8 mouse cellular contexts compared by ENCODE assay signal in the genomic region with DNA sequence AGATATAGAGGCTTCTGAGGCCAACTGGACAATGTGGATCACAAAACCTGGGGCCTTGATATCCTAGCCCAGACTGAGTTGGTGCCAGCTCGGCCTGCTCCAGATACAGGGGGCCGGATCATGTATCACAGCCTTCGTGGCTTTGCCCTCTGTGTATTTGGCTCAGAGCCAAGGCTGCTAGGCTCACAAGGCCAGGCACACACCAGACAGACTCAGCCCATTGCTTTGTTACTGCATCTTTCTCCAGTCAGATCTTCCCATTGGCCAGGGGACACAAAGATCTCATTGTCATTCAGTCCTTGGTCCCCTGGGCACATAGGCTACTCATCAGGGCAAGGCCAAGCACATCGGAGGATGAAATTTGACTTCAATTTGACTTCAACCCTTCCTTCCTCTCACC. TPM values are rescaled to one million over a fixed set of nuclear protein-coding genes. Genes with fewer than 3 reads are reported as not detected.
A peak's percentile ranks its signal among the peaks of the same experiment; 100 is the strongest.
DNase-seq lines count a peak whose midpoint lies in the region; ATAC-seq lines count a peak whose summit lies in the region.
"Had no signal": no experiment of that assay in that cellular context is flagged by ENCODE, and none has a peak within 500 bp of the region (broad histone marks: within the 10 kb centered on the region; RNA-seq: fewer than 3 reads in every experiment).

No protein-coding gene starts in this region.

- no peaks in the 10 kb centered on the region for H3K27me3 ChIP-seq in forebrain, embryonic 15.5 days
- no peaks in the 10 kb centered on the region; the same call in 1 of the 2 replicates for H3K27me3 ChIP-seq in limb, embryonic 12.5 days
- no peaks in the 10 kb centered on the region for H3K27me3 ChIP-seq in stomach, embryonic 16.5 days (ENCODE audit: control insufficient read depth, insufficient read depth, low read length)

- no peak overlapping the region for H3K4me3 ChIP-seq in forebrain, embryonic 15.5 days
- no peak overlapping the region for H3K4me3 ChIP-seq in limb, embryonic 12.5 days (replicated peaks)
- no peak overlapping the region for H3K4me3 ChIP-seq in stomach, embryonic 16.5 days (replicated peaks; ENCODE audit: low read length)
- H3K4me3 ChIP-seq: megakaryocyte, embryonic 14.5 days had no signal

- H3K9me3 ChIP-seq in forebrain, embryonic 15.5 days: no peaks in the 10 kb centered on the region
- no peaks in the 10 kb centered on the region for H3K9me3 ChIP-seq in limb, embryonic 12.5 days
- H3K9me3 ChIP-seq in stomach, embryonic 16.5 days (replicated peaks; ENCODE audit: control insufficient read depth, low read length): no peaks in the 10 kb centered on the region
- H3K9me3 ChIP-seq: megakaryocyte, embryonic 14.5 days had no signal

- H3K4me2 ChIP-seq in forebrain, embryonic 15.5 days (replicated peaks): no peak overlapping the region
- no peak overlapping the region for H3K4me2 ChIP-seq in limb, embryonic 12.5 days
- no peak overlapping the region for H3K4me2 ChIP-seq in stomach, embryonic 16.5 days (ENCODE audit: low read depth, low read length)

- WGBS in forebrain, embryonic 15.5 days: 9% methylated on average over 4 of the region's 4 CpGs
- WGBS in limb, embryonic 12.5 days: 30% methylated on average over 4 of the region's 4 CpGs
- WGBS in stomach, embryonic 16.5 days: 25% methylated on average over 4 of the region's 4 CpGs

- peaks cover 38% of the 10 kb centered on the region for H3K4me1 ChIP-seq in forebrain, embryonic 15.5 days
- peaks cover 62% of the 10 kb centered on the region for H3K4me1 ChIP-seq in limb, embryonic 12.5 days (replicated peaks)
- H3K4me1 ChIP-seq in stomach, embryonic 16.5 days (ENCODE audit: control insufficient read depth, insufficient read depth, low read length): peaks cover 35% of the 10 kb centered on the region

- no peak overlapping the region for H3K9ac ChIP-seq in forebrain, embryonic 15.5 days (replicated peaks)
- no peak overlapping the region for H3K9ac ChIP-seq in limb, embryonic 12.5 days (replicated peaks)
- 0 out of 2 replicates have a peak overlapping the region, but pooled peaks have one; percentile 4 for H3K9ac ChIP-seq in stomach, embryonic 16.5 days (ENCODE audit: low read length)

- ATAC-seq in cerebellum, adult (ENCODE audit: insufficient number of reproducible peaks, low FRiP score, low TSS enrichment): 0 out of 2 replicates have a peak, but pooled peaks have one; percentile 10
- peak; percentile 41; the same call in 1 of the 2 replicates for ATAC-seq in forebrain, embryonic 15.5 days (replicated peaks)
- 0 out of 2 replicates have a peak, but pooled peaks have one; percentile 35 for ATAC-seq in limb, embryonic 12.5 days (ENCODE audit: insufficient number of reproducible peaks, insufficient read depth, low FRiP score, low TSS enrichment, low read depth)
- 0 out of 2 replicates have a peak, but pooled peaks have one; percentile 23 for ATAC-seq in stomach, embryonic 16.5 days (ENCODE audit: insufficient read depth, low FRiP score)

- DNase-seq in ovary, adult 18-20 months (ENCODE audit: low spot score): peak; percentile 82
- DNase-seq in ovary, postnatal 10 days (ENCODE audit: low spot score): no peak
- DNase-seq in spleen, postnatal 10 days (ENCODE audit: low spot score in 2 of 2): no peak

- peak overlapping the region; percentile 44; the same call in 1 of the 2 replicates for H3K27ac ChIP-seq in forebrain, embryonic 15.5 days (replicated peaks)
- peak overlapping the region; percentile 92 for H3K27ac ChIP-seq in limb, embryonic 12.5 days
- H3K27ac ChIP-seq in stomach, embryonic 16.5 days (ENCODE audit: low read length): peak overlapping the region; percentile 58; the same call in 1 of the 2 replicates

- no peaks in the 10 kb centered on the region for H3K36me3 ChIP-seq in forebrain, embryonic 15.5 days
- H3K36me3 ChIP-seq in limb, embryonic 12.5 days: no peaks in the 10 kb centered on the region
- no peaks in the 10 kb centered on the region for H3K36me3 ChIP-seq in stomach, embryonic 16.5 days (ENCODE audit: control insufficient read depth, insufficient read depth, low read length)

RNA-seq across cellular contexts. Expression of gene Sparc, which starts 0.8 kb away (rescaled TPM):
- polyA plus RNA-seq in forebrain, embryonic 15.5 days (2015; fragmentation: Nextera tagmentation; extraction: Ambion mirVana): 320 and 352 TPM in 2 replicates
- 444 and 488 TPM in 2 replicates for polyA plus RNA-seq in limb, embryonic 12.5 days (2016; fragmentation: Nextera tagmentation; extraction: Ambion mirVana)
- polyA plus RNA-seq in stomach, embryonic 16.5 days (2015; fragmentation: Nextera tagmentation; extraction: Ambion mirVana): 2,158 and 2,387 TPM in 2 replicates

RNA-seq across cellular contexts. Expression of gene Atox1, which starts 37.3 kb away (rescaled TPM):
- 257 and 262 TPM in 2 replicates for polyA plus RNA-seq in forebrain, embryonic 15.5 days (2015; fragmentation: Nextera tagmentation; extraction: Ambion mirVana)
- polyA plus RNA-seq in limb, embryonic 12.5 days (2016; fragmentation: Nextera tagmentation; extraction: Ambion mirVana): 264 and 265 TPM in 2 replicates
- 421 and 424 TPM in 2 replicates for polyA plus RNA-seq in stomach, embryonic 16.5 days (2015; fragmentation: Nextera tagmentation; extraction: Ambion mirVana)

RNA-seq across cellular contexts. Expression of gene G3bp1, which starts 45.7 kb away (rescaled TPM):
- polyA plus RNA-seq in forebrain, embryonic 15.5 days (2015; fragmentation: Nextera tagmentation; extraction: Ambion mirVana): 154 and 161 TPM in 2 replicates
- 246 and 248 TPM in 2 replicates for polyA plus RNA-seq in limb, embryonic 12.5 days (2016; fragmentation: Nextera tagmentation; extraction: Ambion mirVana)
- 130 and 142 TPM in 2 replicates for polyA plus RNA-seq in stomach, embryonic 16.5 days (2015; fragmentation: Nextera tagmentation; extraction: Ambion mirVana)
